Comparison of ENCODE assay signal across 8 mouse cellular contexts in the genomic region with DNA sequence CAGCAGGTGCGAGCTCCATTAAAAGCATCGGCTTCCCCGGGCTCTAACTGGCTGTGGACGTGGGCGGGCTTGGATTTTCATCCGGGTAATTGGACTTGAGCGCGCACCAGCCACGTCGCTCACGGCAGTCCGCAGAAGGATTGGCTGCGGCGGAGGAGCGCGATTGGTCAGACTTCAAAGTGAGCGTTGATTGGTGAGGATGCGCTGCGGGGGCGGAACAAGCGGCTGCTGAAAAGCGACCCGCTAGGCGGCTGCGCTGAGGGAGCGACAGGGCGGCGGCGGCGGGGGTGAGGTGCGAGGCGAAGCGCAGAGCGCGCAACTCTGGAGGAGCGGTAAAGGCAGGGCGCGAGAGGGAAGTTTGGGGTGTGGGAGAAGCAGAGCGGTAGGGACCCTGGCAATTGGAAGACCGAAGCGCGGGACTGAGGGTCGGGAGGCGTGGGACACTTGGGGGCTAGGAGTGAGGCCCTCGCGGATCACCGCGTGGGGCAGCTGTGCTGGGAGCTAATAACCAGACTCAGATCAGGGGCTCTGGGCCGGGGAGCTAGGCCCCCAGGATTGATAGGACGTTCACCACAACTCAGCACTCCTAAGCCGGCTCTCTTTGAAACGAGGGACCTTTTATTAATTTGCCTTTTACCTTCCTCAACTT. TPM values are rescaled to one million over a fixed set of nuclear protein-coding genes. Genes with fewer than 3 reads are reported as not detected.
DNase-seq lines count a peak whose midpoint lies in the region; ATAC-seq and TF ChIP-seq lines count a peak whose summit lies in the region.

A gene (plus strand): TSS at position 243 of the 649 bp plus-strand sequence.

- no peaks in the 10 kb centered on the region for H3K36me3 ChIP-seq in hindbrain, embryonic 10.5 days
- H3K36me3 ChIP-seq in lung, embryonic 15.5 days, result no peaks in the 10 kb centered on the region

- peak within 1 kb of the TSS; percentile 36 for H3K9ac ChIP-seq in lung, embryonic 15.5 days

- H3K9me3 ChIP-seq in hindbrain, embryonic 10.5 days, result no peaks in the 10 kb centered on the region
- H3K9me3 ChIP-seq in lung, embryonic 15.5 days, result no peaks in the 10 kb centered on the region

- POLR2A ChIA-PET in Patski (lab: Charles Lee), result no interaction called here

- H3K4me3 ChIP-seq in hindbrain, embryonic 10.5 days, result peak within 1 kb of the TSS; percentile 61
- peak within 1 kb of the TSS; percentile 47 for H3K4me3 ChIP-seq in lung, embryonic 15.5 days
- peak within 1 kb of the TSS; percentile 79 for H3K4me3 ChIP-seq in olfactory bulb, adult 2 months (ENCODE audit: insufficient read depth, low read depth, low read length)

- peak; percentile 95 for DNase-seq in Patski (ENCODE audit: low read depth, low spot score)
- DNase-seq in cerebellum, postnatal 10 days, result peak; percentile 97 to 98
- peak; percentile 98 to 99 for DNase-seq in frontal cortex, adult 2 months (ENCODE audit: extremely low spot score in 1 of 2, low spot score in 1 of 2)
- peak; percentile 97 for DNase-seq in hindbrain, embryonic 10.5 days (ENCODE audit: low spot score)
- DNase-seq in layer of hippocampus, adult 9-10 months (ENCODE audit: low spot score), result peak; percentile 95
- DNase-seq in thymus, adult 18-20 months, result peak; percentile 96 to 97

- in situ Hi-C loops in Patski (cut with MboI; ENCODE audit: low pct_unique_long_range_greater_than_20kb), result no loop called here

- H3K4me2 ChIP-seq in lung, embryonic 15.5 days, result peak within 1 kb of the TSS; percentile 94

- TF ChIP-seq CTCF in Patski (IDR thresholded peaks at IDR 0.05), result no peak
- TF ChIP-seq CTCF in olfactory bulb, adult 2 months (IDR thresholded peaks at IDR 0.05; ENCODE audit: insufficient read depth, low read depth, low read length), result no peak

- CTCF ChIA-PET in Patski (lab: Charles Lee), result interaction anchor here (1.2 to 1.6 kb wide), 2 partner anchors 15 to 21 kb away, joined by 3 to 4 read pairs; a partner anchor contains a TSS

- peak; percentile 100 for ATAC-seq in Patski
- ATAC-seq in lung, embryonic 15.5 days (ENCODE audit: borderline replicate concordance, extremely low read depth, low FRiP score, low TSS enrichment), result peak; percentile 100

- peak; percentile 79 for TF ChIP-seq POLR2A in olfactory bulb, adult 2 months (IDR thresholded peaks at IDR 0.05; ENCODE audit: insufficient read depth, low read depth, low read length)

- H3K27me3 ChIP-seq in Patski, result no peaks in the 10 kb centered on the region
- no peaks in the 10 kb centered on the region for H3K27me3 ChIP-seq in hindbrain, embryonic 10.5 days (ENCODE audit: insufficient read depth, poor library complexity, severe bottlenecking)
- H3K27me3 ChIP-seq in lung, embryonic 15.5 days, result no peaks in the 10 kb centered on the region

- 9% methylated on average over 52 of the region's 52 CpGs for WGBS in hindbrain, embryonic 10.5 days
- WGBS in lung, embryonic 15.5 days, result 6% methylated on average over 52 of the region's 52 CpGs
- WGBS in olfactory bulb, adult 2 months, result 3% methylated on average over 52 of the region's 52 CpGs

- H3K27ac ChIP-seq in hindbrain, embryonic 10.5 days, result peak within 1 kb of the TSS; percentile 88
- no peak within 1 kb of the TSS; the same call in 1 of the 2 replicates for H3K27ac ChIP-seq in lung, embryonic 15.5 days
- peak within 1 kb of the TSS; percentile 77 for H3K27ac ChIP-seq in olfactory bulb, adult 2 months (ENCODE audit: insufficient read depth, low read depth, low read length)

- peaks cover 25% of the 10 kb centered on the region for H3K4me1 ChIP-seq in hindbrain, embryonic 10.5 days (replicated peaks)
- peaks cover 14% of the 10 kb centered on the region for H3K4me1 ChIP-seq in lung, embryonic 15.5 days
- H3K4me1 ChIP-seq in olfactory bulb, adult 2 months (ENCODE audit: control insufficient read depth, insufficient read depth, low read length), result 0 out of 2 replicates have a peak, but pooled peaks cover 3% of the 10 kb centered on the region

RNA-seq across cellular contexts. Expression of the gene that starts here (rescaled TPM):
- 14.3 TPM for polyA plus RNA-seq in Patski (2021)
- 15.5 and 17.0 TPM in 2 replicates for polyA plus RNA-seq in frontal cortex, adult 2 months (2012; rRNA removed)
- 39.6 and 46.1 TPM in 2 replicates for polyA plus RNA-seq in hindbrain, embryonic 10.5 days (2016; fragmentation: Nextera tagmentation; extraction: Ambion mirVana)
- 11.7 and 11.8 TPM in 2 replicates for polyA plus RNA-seq in lung, embryonic 15.5 days (2015; fragmentation: Nextera tagmentation; extraction: Ambion mirVana)
- polyA plus RNA-seq in olfactory bulb, adult 2 months (2012; ENCODE audit: insufficient read depth, insufficient read length, low replicate concordance, missing spikeins), result not detected in 2 replicates
